Mouse (Mus musculus): Measurements from ENCODE around the gene Bst1.

DNA sequence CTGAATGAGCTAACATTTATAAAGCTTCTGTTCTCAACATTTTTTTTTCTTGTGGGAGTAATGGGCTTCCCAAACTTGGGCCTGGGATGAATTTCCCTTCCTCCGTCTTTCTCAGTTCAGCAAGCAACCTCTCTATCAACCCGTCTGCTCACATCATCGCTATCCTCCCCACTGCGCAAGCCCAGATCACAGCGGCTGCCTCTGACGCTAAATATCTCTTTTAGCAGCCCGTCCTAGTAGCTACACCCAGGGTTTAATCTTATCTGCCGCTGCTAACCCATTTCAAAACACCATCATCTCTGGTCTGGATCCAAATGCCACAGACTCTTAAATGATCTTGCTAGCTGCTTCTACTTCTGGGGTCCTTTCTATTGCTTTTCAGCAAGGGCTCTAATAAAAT, 41.0 kb downstream of the Bst1 start:
- TF ChIP-seq CTCF (IDR thresholded peaks at IDR 0.05 in 2 of 3, conservative IDR thresholded peaks at IDR 0.05 in 1 of 3; ENCODE audit: control insufficient read depth in 1 of 3, insufficient read depth in 1 of 3, low read depth in 2 of 3, low read length in 3 of 3, poor library complexity in 1 of 3, severe bottlenecking in 1 of 3) (no peak), ZKSCAN1 (IDR thresholded peaks at IDR 0.05; ENCODE audit: low read depth, low read length) (no peak), POLR2AphosphoS2 (IDR thresholded peaks at IDR 0.05; ENCODE audit: low read length) (no peak), USF1 (IDR thresholded peaks at IDR 0.05; ENCODE audit: low read depth, low read length) (no peak), HCFC1 (IDR thresholded peaks at IDR 0.05; ENCODE audit: low read depth, low read length) (no peak), ETS1 (IDR thresholded peaks at IDR 0.05; ENCODE audit: low read depth, low read length) (0 out of 2 replicates have a peak, but pooled peaks have one; percentile 50), GATA1 (IDR thresholded peaks at IDR 0.05; ENCODE audit: low read depth, low read length) (0 out of 2 replicates have a peak, but pooled peaks have one; percentile 15), MAX (IDR thresholded peaks at IDR 0.05; ENCODE audit: low read length) (no peak), EP300 (IDR thresholded peaks at IDR 0.05; ENCODE audit: low read depth in 1 of 2, low read length in 2 of 2) (peak in 1 of 2 experiments; percentile 38; a peak in 1 of 4 replicates), MAZ (IDR thresholded peaks at IDR 0.05; ENCODE audit: low read depth, low read length) (no peak), TCF12 (IDR thresholded peaks at IDR 0.05; ENCODE audit: low read depth, low read length) (peak; percentile 68; the same call in 1 of the 2 replicates), RAD21 (IDR thresholded peaks at IDR 0.05; ENCODE audit: low read depth, low read length) (no peak)
